ENCODE assay signal across 16 mouse cellular contexts in genomic region chr9:97459745-97460144, GRCm38 (mm10).
A peak's percentile ranks its signal among the peaks of the same experiment; 100 is the strongest.
DNase-seq lines count a peak whose midpoint lies in the region; ATAC-seq and TF ChIP-seq lines count a peak whose summit lies in the region.
"Had no signal": no experiment of that assay in that cellular context is flagged by ENCODE, and none has a peak within 500 bp of the region (broad histone marks: within the 10 kb centered on the region; RNA-seq: fewer than 3 reads in every experiment).

No protein-coding gene starts in this region.

- peak; percentile 21 for DNase-seq in cerebellum, adult 9-10 months
- no peak for DNase-seq in cerebellum, adult 9-11 months
- DNase-seq in hindbrain, postnatal 0 days (ENCODE audit: low spot score): no peak
- peak; percentile 45 for DNase-seq in lung, embryonic 14.5 days
- no peak for DNase-seq in lung, postnatal 14 days
- peak; percentile 6 for DNase-seq in embryo, embryonic 10.5 days (ENCODE audit: low spot score)
- DNase-seq in left cerebral cortex, adult 11 months (ENCODE audit: low spot score): no peak
- DNase-seq: adrenal gland, postnatal 36 days; gastrocnemius, postnatal 25 days; kidney, postnatal 36 days; lung, adult 2 months; right cerebral cortex, postnatal 14 days; thymus, postnatal 25 days had no signal

- 72% methylated on average over 4 of the region's 4 CpGs for WGBS in hindbrain, postnatal 0 days
- 76% methylated on average over 4 of the region's 4 CpGs for WGBS in hindbrain, embryonic 12.5 days
- 61% methylated on average over 4 of the region's 4 CpGs for WGBS in lung, embryonic 14.5 days

- H3K9ac ChIP-seq in hindbrain, postnatal 0 days (replicated peaks; ENCODE audit: low read length): no peak overlapping the region
- no peak overlapping the region for H3K9ac ChIP-seq in hindbrain, embryonic 12.5 days
- no peak overlapping the region for H3K9ac ChIP-seq in lung, embryonic 14.5 days

- no peak overlapping the region for H3K4me3 ChIP-seq in hindbrain, postnatal 0 days (ENCODE audit: low read length)
- H3K4me3 ChIP-seq in hindbrain, embryonic 12.5 days: no peak overlapping the region
- no peak overlapping the region for H3K4me3 ChIP-seq in lung, embryonic 14.5 days (ENCODE audit: low read depth, low read length)
- H3K4me3 ChIP-seq: myocyte had no signal

- H3K36me3 ChIP-seq in hindbrain, postnatal 0 days (ENCODE audit: insufficient read depth, low read length): no peaks in the 10 kb centered on the region
- no peaks in the 10 kb centered on the region for H3K36me3 ChIP-seq in hindbrain, embryonic 12.5 days
- no peaks in the 10 kb centered on the region for H3K36me3 ChIP-seq in lung, embryonic 14.5 days (ENCODE audit: insufficient read depth)

- no peak overlapping the region for H3K4me2 ChIP-seq in hindbrain, postnatal 0 days (ENCODE audit: low read depth, low read length)
- no peak overlapping the region for H3K4me2 ChIP-seq in hindbrain, embryonic 12.5 days (replicated peaks)
- H3K4me2 ChIP-seq in lung, embryonic 14.5 days: no peak overlapping the region

- no peaks in the 10 kb centered on the region for H3K4me1 ChIP-seq in hindbrain, postnatal 0 days (ENCODE audit: insufficient read depth, low read length)
- H3K4me1 ChIP-seq in hindbrain, embryonic 12.5 days: no peaks in the 10 kb centered on the region
- H3K4me1 ChIP-seq in lung, embryonic 14.5 days (ENCODE audit: insufficient read depth): no peaks in the 10 kb centered on the region

- TF ChIP-seq CTCF in hindbrain, postnatal 0 days (IDR thresholded peaks at IDR 0.05; ENCODE audit: low read depth): peak; percentile 62
- TF ChIP-seq CTCF in lung, embryonic 14.5 days (IDR thresholded peaks at IDR 0.05; ENCODE audit: low read depth): peak; percentile 50

- H3K27ac ChIP-seq in hindbrain, postnatal 0 days: no peak overlapping the region
- H3K27ac ChIP-seq in hindbrain, embryonic 12.5 days: no peak overlapping the region
- no peak overlapping the region for H3K27ac ChIP-seq in lung, embryonic 14.5 days (ENCODE audit: low read depth)

- no peaks in the 10 kb centered on the region for H3K9me3 ChIP-seq in hindbrain, postnatal 0 days (ENCODE audit: low read length)
- H3K9me3 ChIP-seq in hindbrain, embryonic 12.5 days (replicated peaks): no peaks in the 10 kb centered on the region
- H3K9me3 ChIP-seq in lung, embryonic 14.5 days (ENCODE audit: low read depth, low read length): no peaks in the 10 kb centered on the region

- H3K27me3 ChIP-seq in hindbrain, postnatal 0 days (ENCODE audit: insufficient read depth, low read length): 0 out of 2 replicates have a peak, but pooled peaks cover 3% of the 10 kb centered on the region
- H3K27me3 ChIP-seq in hindbrain, embryonic 12.5 days: no peaks in the 10 kb centered on the region
- no peaks in the 10 kb centered on the region for H3K27me3 ChIP-seq in lung, embryonic 14.5 days (ENCODE audit: insufficient read depth, low read length)

- no peak for ATAC-seq in hindbrain, postnatal 0 days
- ATAC-seq in hindbrain, embryonic 12.5 days (ENCODE audit: low FRiP score): no peak
- no peak for ATAC-seq in lung, embryonic 14.5 days (ENCODE audit: insufficient read depth)
- ATAC-seq: intestine, embryonic 16.5 days had no signal

Comparison
In these comparisons a context has a peak if more than half of its experiments do, and no peak if none do; other contexts are left out.
1. DNase-seq: peak in cerebellum, adult 9-10 months (single experiment), lung, embryonic 14.5 days (single experiment) and embryo, embryonic 10.5 days (single experiment); none in cerebellum, adult 9-11 months (single experiment), hindbrain, postnatal 0 days (single experiment), lung, postnatal 14 days (single experiment) and left cerebral cortex, adult 11 months (single experiment).